Mouse (Mus musculus) CH12.LX (cell line): ENCODE measurements at regions not wholly inside any gene's neighbourhood (a gene's known extent, or its start where the extent isn't known, plus 50 kb on each side); places are given as distances from the start of the nearest gene placed in this dataset.

Experiments used
- DNase-seq: peaks from one replicate; pipeline ENCODE4 v3.0.0-alpha.2; 2013; ENCODE audit errors: extremely low read depth
- H3K27ac ChIP-seq: 2 replicates; pipeline ENCODE4 v1.5.1; 2012; ENCODE audit warnings: low read depth, mild to moderate bottlenecking, control low read depth, moderate library complexity; ENCODE audit not compliant: insufficient read depth
- H3K27me3 ChIP-seq: replicated peaks from 2 replicates; pipeline ENCODE3; 2012; ENCODE audit warnings: inconsistent platforms
- H3K36me3 ChIP-seq, 2 experiments: replicated peaks in 1 of 2; 2 replicates each; pipeline versions ENCODE3 to v1.6.1; 2012; ENCODE audit warnings: inconsistent platforms in 1 of 2, low read length in 1 of 2, mild to moderate bottlenecking in 1 of 2, mixed read lengths in 1 of 2, moderate library complexity in 1 of 2; ENCODE audit not compliant: control insufficient read depth in 1 of 2, insufficient read depth in 1 of 2
- H3K4me1 ChIP-seq, 2 experiments: 2 replicates each; pipeline ENCODE4 v1.6.1; 2012; ENCODE audit warnings: inconsistent platforms in 1 of 2, moderate library complexity in 1 of 2; ENCODE audit not compliant: insufficient read depth in 2 of 2, control insufficient read depth in 1 of 2
- H3K4me2 ChIP-seq: 2 replicates; pipeline ENCODE4 v1.6.1; 2012; ENCODE audit warnings: low read depth, mild to moderate bottlenecking, control low read depth; ENCODE audit not compliant: poor library complexity, insufficient read depth, severe bottlenecking
- H3K4me3 ChIP-seq, 3 experiments: fragments of 150-350 bp in 1 of 3; sonication (generic) in 1 of 3; replicated peaks in 1 of 3; 2 replicates each; pipeline versions ENCODE3 to v1.5.1; 2011 to 2012; ENCODE audit warnings: low read depth in 2 of 3, low read length in 2 of 3, mild to moderate bottlenecking in 2 of 3, moderate library complexity in 2 of 3, control low read depth in 1 of 3, improper control_type of control experiment in 1 of 3, inconsistent platforms in 1 of 3, mixed read lengths in 1 of 3; ENCODE audit not compliant: poor library complexity in 1 of 3
- H3K79me2 ChIP-seq: replicated peaks from 2 replicates; pipeline ENCODE4 v1.6.1; 2012; ENCODE audit warnings: mild to moderate bottlenecking, moderate library complexity; ENCODE audit not compliant: control insufficient read depth, poor library complexity, insufficient read depth, severe bottlenecking; ENCODE audit errors: extremely low read depth
- H3K9ac ChIP-seq: 2 replicates; pipeline ENCODE4 v1.6.1; 2012; ENCODE audit warnings: low read depth, mild to moderate bottlenecking, control low read depth, moderate library complexity; ENCODE audit not compliant: insufficient read depth
- H3K9me3 ChIP-seq: replicated peaks from 2 replicates; pipeline ENCODE3; 2012; ENCODE audit warnings: low read length, inconsistent platforms, mixed read lengths
- CHD1 ChIP-seq: IDR thresholded peaks from 2 replicates; pipeline ENCODE4 v1.6.1; 2012; ENCODE audit warnings: low read depth, low read length, improper control_type of control experiment, inconsistent platforms
- CHD2 ChIP-seq: IDR thresholded peaks from 2 replicates; pipeline ENCODE4 v1.6.1; 2011; ENCODE audit warnings: low read length, improper control_type of control experiment
- ELF1 ChIP-seq: IDR thresholded peaks from 2 replicates; pipeline ENCODE4 v1.6.1; 2014; ENCODE audit warnings: low read depth, mild to moderate bottlenecking, inconsistent platforms, low read length, improper control_type of control experiment
- HCFC1 ChIP-seq: IDR thresholded peaks from 2 replicates; pipeline ENCODE4 v1.6.1; 2012; ENCODE audit warnings: low read depth, mild to moderate bottlenecking, inconsistent platforms, low read length, improper control_type of control experiment
- IRF4 ChIP-seq: IDR thresholded peaks from 2 replicates; pipeline ENCODE4 v1.6.1; 2014; ENCODE audit warnings: low read depth, mild to moderate bottlenecking, inconsistent platforms, low read length, improper control_type of control experiment
- JUN ChIP-seq: IDR thresholded peaks from 2 replicates; pipeline ENCODE4 v1.6.1; 2011; ENCODE audit warnings: low read depth, mild to moderate bottlenecking, low read length, improper control_type of control experiment, moderate library complexity; ENCODE audit not compliant: insufficient read depth
- KAT2A ChIP-seq: IDR thresholded peaks from 2 replicates; pipeline ENCODE4 v1.6.1; 2012; ENCODE audit warnings: low read length, improper control_type of control experiment, inconsistent platforms; ENCODE audit not compliant: insufficient replicate concordance
- MAFK ChIP-seq: IDR thresholded peaks from 2 replicates; pipeline ENCODE4 v1.6.1; 2011; ENCODE audit warnings: low read length, improper control_type of control experiment; ENCODE audit not compliant: insufficient replicate concordance
- NELFE ChIP-seq: IDR thresholded peaks from 2 replicates; pipeline ENCODE4 v1.6.1; 2011; ENCODE audit warnings: low read depth, low read length, improper control_type of control experiment
- POLR2A ChIP-seq: IDR thresholded peaks from 2 replicates; pipeline ENCODE4 v1.6.1; 2011; ENCODE audit warnings: low read depth, mild to moderate bottlenecking, improper control_type of control experiment, low read length
- POLR2AphosphoS2 ChIP-seq: IDR thresholded peaks from 2 replicates; pipeline ENCODE4 v1.6.1; 2011; ENCODE audit warnings: low read depth, low read length, improper control_type of control experiment
- RAD21 ChIP-seq: IDR thresholded peaks from 2 replicates; pipeline ENCODE4 v1.6.1; 2011; ENCODE audit warnings: low read depth, mild to moderate bottlenecking, low read length, improper control_type of control experiment, moderate library complexity
- RCOR1 ChIP-seq: conservative IDR thresholded peaks from 2 replicates; pipeline ENCODE4 v1.6.1; 2012; ENCODE audit warnings: low read depth, mild to moderate bottlenecking, inconsistent platforms, low read length, improper control_type of control experiment
- SIN3A ChIP-seq: IDR thresholded peaks from 2 replicates; pipeline ENCODE4 v1.6.1; 2012; ENCODE audit warnings: low read length, improper control_type of control experiment, inconsistent platforms
- UBTF ChIP-seq: IDR thresholded peaks from 2 replicates; pipeline ENCODE4 v1.6.1; 2012; ENCODE audit warnings: low read depth, mild to moderate bottlenecking, inconsistent platforms, low read length, improper control_type of control experiment, moderate library complexity
- USF1 ChIP-seq: IDR thresholded peaks from 2 replicates; pipeline ENCODE4 v1.6.1; 2014; ENCODE audit warnings: low read depth, mild to moderate bottlenecking, inconsistent platforms, low read length, improper control_type of control experiment
- ZNF384 ChIP-seq: IDR thresholded peaks from 2 replicates; pipeline ENCODE4 v1.6.1; 2012; ENCODE audit warnings: low read depth, low read length, improper control_type of control experiment, inconsistent platforms
- dilution Hi-C: fragments of 300-500 bp; cut with MboI; formaldehyde crosslinking; loops from 2 replicates; pipeline ENCODE4 v1.14.3; 2020; ENCODE audit warnings: low sequenced_read_pairs; ENCODE audit not compliant: extremely low pct_unique_long_range_greater_than_20kb, extremely low pct_ligation_motif_present
- in situ Hi-C: fragments of 300-500 bp; cut with MboI; formaldehyde crosslinking; loops from 3 replicates; pipeline ENCODE4 v1.14.3; 2019; ENCODE audit warnings: low sequenced_read_pairs, low pct_ligation_motif_present, low pct_unique_long_range_greater_than_20kb, mixed read lengths

DNA sequence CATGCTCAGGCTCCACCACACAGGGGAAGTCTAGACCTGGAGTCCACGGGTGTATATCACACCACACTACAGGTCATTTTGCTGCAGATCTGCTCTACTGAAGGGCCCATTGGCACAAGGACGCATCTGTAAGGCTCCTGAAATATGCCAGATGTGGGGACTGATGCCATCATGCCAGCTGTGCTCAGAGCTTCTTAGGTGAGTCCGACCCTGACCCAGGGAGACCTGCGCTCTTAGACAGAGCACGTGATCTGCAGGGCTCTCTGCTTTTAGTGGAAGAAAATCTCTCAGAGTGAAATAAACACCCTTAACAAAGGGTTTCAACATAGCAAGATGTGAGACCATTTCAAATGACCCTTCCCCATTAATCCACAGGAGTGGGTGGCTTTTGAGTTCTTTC lies 633.2 kb downstream of the Defb40 start:
- no peak for DNase-seq
- no peaks in the 10 kb centered on the region for H3K9me3 ChIP-seq
- no peak overlapping the region for H3K4me2 ChIP-seq
- dilution Hi-C loops, result no loop called here
- H3K27ac ChIP-seq, result no peak overlapping the region
- H3K4me3 ChIP-seq, result no peak overlapping the region
- TF ChIP-seq MAFK (no peak), RAD21 (no peak), ZNF384 (no peak), POLR2A (no peak), NELFE (no peak), HCFC1 (no peak), IRF4 (no peak), ELF1 (no peak), CHD2 (no peak), CHD1 (no peak), POLR2AphosphoS2 (no peak), UBTF (no peak), USF1 (no peak), SIN3A (no peak), JUN (no peak), KAT2A (no peak), RCOR1 (no peak)
- no peak overlapping the region for H3K9ac ChIP-seq
- no peaks in the 10 kb centered on the region for H3K36me3 ChIP-seq
- no peaks in the 10 kb centered on the region for H3K4me1 ChIP-seq
- no peaks in the 10 kb centered on the region for H3K79me2 ChIP-seq
- in situ Hi-C loops, result no loop called here
- peaks cover 10% of the 10 kb centered on the region for H3K27me3 ChIP-seq

DNA sequence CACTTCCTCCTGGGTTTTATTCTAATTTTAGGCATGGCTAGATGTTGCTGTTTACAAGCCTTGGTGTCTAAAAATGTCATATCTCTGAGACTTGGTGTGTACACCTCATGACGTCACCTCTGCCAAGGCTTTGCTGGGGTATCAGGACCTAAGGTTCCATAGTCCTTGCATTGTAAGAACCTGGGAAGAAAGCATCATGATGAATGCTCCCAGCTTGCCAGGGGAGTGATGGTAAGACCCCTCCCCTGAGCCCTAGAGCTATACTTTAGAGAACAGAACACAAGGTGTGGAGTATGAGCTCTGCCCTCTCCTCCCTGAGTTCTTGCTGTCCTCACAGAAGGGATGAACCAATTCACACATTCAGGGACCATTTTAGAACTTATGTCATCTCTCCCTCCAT lies 642.5 kb downstream of the Defb40 start:
- H3K9me3 ChIP-seq, result no peaks in the 10 kb centered on the region
- no peaks in the 10 kb centered on the region for H3K36me3 ChIP-seq
- no peaks in the 10 kb centered on the region for H3K79me2 ChIP-seq
- dilution Hi-C loops (no loop called here), in situ Hi-C loops (no loop called here)
- H3K4me3 ChIP-seq, result no peak overlapping the region
- no peak overlapping the region for H3K9ac ChIP-seq
- no peak for DNase-seq
- H3K27ac ChIP-seq, result no peak overlapping the region
- H3K4me1 ChIP-seq, result no peaks in the 10 kb centered on the region
- H3K4me2 ChIP-seq, result no peak overlapping the region
- H3K27me3 ChIP-seq, result peaks cover 28% of the 10 kb centered on the region
- TF ChIP-seq UBTF (no peak), CHD1 (no peak), MAFK (no peak), NELFE (no peak), HCFC1 (no peak), IRF4 (no peak), CHD2 (no peak), SIN3A (no peak)
